Mouse (Mus musculus): ENCODE results near the gene Cbr3.

The Cbr3 gene

DNA sequence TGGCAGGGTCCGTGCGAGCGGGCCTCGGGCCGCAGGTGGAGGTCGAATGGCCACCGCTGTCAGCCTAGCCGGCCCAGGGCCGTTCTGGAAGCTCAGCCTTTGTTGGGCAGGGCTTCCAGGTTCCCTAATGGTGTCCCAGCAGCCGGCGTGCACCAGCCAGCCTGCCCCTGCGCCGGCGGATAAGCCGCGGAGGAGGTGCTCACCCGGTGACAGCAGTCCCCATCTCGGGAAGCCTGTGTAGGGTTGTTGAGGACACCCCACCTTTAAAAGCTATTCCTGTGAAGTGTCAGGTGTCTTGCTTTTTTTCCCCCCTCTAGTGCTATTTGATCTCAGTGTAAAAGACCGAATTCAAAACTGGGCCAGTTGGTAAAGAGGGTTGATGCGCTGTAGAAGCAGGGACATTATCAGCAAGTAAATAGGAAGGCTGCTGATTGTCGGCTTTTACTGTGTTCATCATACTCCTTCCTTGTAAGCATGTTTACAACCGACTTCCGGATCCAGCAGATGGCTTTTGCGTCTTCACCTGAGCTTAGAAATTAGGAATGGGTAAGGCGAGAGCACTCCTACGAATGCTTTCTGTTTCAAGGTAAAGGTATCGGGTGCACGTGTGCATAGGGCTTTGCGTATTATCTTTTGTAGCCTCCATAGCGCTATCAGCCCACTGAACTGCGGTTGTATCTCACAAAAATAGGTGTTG lies 29.3 kb downstream of the Cbr3 start:
- DNase-seq, result no peak

DNA sequence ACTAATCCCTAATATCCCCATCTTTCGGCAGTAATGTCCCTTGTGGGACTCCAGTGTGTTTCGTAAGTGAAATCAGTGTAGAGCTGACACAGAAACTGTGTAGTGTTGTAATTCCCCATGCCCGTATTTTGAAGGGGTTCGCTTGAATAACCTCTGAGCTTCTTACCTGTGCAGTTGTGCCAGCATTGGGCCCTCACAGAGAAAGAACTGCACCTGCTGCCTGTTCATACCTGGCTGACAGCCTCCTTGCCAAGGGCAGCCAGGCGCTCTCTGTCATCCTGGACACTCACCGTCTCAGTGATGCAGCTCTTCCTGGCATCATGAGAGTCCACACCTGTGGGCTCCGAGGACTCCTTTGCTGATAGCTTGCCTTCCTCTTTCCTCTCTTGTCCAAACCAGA lies 30.0 kb downstream of the Cbr3 start:
- DNase-seq, result peak; percentile 71

DNA sequence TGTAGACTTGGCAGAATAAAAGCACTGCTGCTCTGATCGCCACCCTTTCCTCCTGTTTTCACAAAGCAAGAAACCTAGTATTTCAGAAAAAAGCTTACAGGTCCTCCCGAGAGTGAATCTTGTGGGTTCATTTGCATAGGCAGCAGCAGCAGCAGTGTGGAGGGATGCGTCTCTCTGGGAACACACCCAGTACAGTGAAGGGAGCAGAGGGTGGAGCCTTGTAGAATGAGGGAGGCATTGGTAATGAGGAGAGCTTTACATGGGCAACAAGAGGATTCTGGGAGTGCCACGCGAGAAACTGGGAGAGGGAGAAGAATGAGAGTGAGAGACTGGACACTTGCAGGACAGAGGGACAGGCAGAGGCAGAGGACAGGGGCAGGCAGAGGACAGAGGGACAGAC lies 31.4 kb downstream of the Cbr3 start:
- DNase-seq, result peak; percentile 32

DNA sequence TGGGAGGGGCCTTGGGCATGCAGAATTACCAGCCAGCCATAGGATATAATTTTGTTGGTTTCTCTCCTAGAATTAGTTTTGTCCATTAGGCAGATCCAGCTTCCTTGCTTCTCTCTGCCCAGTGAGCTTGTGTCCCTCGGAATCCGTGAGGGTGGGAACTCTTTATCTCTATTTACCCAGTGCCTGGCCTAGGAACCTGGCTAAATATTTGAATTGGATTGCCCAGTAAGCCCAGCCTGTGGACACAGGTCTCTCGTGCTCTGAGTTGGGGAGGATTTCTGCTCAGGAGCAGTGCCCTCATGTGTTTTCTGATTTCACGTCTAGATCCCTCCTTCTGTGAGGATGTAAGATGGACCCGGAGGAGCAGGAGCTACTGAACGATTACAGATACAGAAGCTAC lies 32.8 kb downstream of the Cbr3 start:
- peak; percentile 32 for DNase-seq

DNA sequence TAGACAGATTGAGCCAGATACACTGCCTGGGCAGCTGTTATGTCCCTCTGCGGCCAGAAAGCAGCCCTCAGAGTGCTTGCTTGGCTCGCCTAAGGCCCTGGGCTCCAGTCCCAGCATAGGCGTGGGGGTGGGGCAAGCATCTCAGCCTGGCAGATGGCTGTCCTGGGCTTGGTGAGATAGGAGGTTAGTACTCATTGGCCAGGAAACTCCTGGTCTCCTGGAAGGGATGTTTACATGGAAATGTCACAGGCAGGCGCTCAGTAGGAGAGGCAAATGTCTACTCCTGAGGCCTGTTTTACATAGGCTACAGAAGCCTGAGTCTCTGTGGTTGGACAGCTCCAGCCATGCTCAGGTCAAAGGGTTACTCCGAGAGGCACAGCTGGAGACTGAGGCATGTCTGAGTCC lies 34.3 kb downstream of the Cbr3 start:
- peak; percentile 97 for DNase-seq

DNA sequence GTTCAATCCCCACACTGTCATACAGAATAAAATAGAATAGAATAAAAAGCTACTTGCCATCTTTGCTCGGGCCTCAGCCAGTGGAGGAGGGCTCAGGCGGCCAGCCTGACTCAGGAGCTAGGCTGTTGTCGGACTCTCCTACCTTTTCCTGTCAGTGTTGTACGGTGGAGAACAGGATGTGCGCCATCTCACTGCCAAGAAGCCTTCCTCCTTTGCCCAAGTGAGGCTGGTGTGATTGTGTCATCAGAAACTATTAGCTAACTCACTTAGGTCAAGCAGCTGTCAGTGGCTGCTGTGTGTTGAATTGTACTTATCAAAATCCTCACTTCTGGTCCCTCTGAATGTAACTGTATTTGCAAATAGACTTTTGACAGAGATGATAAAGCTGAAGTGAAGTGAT lies 38.8 kb downstream of the Cbr3 start:
- no peak for DNase-seq

DNA sequence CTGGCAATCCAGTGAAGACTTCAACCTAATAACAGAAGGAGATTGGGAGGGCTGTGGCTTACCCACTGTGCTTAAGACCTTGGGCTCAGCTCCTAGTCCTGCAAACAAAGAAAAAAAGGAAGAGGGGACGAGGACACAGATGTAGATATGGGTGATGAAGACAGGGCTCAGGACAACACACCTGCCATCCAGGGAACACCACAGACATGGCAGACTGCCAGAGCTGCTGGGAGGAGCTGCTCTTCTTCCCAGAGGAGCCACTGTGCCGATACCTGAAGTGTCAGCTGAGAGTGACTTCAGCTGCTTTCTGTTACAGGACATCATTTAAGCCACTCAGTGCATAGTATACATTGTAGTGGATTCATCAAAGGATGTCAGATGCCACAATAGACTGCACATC lies 39.5 kb downstream of the Cbr3 start:
- peak; percentile 53 for DNase-seq

DNA sequence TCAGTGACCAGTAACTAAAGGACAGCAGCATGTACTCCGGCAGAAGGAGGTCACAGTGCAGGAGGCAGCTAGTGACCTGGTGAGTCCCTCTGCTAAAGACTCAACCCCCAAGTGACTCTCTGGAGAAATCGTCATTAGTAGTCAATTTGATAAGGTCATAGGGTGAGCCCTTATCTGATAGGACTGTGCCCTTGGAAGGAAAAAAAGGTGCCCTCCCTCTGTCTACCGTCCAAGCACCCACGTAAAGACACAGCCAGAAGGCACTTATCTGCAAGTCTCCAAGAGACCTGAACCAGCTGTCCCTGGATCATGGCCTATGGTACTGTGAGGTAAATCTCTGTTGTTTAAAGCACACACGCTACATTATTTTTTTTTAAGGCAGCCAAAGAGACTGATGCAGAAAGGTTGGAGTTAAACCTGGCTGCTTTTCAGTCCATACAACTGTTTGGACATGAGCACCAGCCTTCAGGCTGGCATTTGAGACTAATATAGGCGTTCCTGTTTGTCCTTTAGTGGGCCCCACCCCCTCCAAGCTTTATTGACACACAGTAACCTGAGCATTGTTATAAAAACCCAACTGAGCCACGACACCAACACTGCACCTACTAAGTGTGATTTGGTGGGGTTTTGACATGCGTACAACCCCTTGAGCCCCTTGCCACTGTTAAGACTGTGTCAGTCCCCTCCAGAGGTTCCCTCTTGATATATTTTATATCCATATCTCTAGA lies 42.6 kb downstream of the Cbr3 start:
- DNase-seq, result no peak

DNA sequence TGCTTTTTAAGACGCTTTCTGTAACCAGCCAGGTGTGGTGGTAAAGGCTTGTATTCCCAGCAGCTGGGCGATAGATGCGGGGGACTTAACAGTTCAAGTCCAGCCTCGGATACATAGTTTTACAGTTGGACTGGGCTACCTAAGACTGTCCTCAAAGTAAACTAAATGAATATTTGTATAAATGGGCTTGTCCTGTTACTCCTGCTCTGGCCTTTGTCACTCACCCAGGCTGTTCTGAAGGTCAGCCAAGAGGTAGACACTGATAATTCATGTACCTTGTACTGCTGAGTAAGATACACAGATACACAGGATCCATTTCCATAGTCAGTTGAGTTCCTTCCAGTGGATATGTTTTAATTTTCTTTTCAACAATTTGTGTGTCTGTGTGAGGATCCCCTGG lies 43.2 kb downstream of the Cbr3 start:
- no peak for DNase-seq

DNA sequence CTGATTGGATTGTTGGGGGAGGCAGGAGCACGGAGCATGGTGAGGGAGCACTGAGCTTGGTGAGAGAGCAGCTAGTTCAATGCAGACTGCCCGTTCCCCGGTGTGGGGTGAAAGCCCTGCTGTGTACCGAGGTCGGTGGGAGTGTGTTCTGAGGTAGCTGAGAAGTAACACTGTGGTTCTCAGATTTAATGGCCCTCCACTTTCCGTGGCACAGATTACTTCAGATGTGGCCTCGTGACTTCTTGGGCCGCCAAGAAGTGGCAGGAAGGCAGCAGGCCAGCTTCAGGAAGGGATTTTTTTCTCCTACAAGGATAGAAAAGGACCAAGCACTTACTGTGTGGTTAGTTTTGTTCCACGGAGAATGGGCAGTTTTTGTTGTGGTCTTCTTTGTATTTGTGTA lies 45.7 kb downstream of the Cbr3 start:
- DNase-seq, result peak; percentile 30

DNA sequence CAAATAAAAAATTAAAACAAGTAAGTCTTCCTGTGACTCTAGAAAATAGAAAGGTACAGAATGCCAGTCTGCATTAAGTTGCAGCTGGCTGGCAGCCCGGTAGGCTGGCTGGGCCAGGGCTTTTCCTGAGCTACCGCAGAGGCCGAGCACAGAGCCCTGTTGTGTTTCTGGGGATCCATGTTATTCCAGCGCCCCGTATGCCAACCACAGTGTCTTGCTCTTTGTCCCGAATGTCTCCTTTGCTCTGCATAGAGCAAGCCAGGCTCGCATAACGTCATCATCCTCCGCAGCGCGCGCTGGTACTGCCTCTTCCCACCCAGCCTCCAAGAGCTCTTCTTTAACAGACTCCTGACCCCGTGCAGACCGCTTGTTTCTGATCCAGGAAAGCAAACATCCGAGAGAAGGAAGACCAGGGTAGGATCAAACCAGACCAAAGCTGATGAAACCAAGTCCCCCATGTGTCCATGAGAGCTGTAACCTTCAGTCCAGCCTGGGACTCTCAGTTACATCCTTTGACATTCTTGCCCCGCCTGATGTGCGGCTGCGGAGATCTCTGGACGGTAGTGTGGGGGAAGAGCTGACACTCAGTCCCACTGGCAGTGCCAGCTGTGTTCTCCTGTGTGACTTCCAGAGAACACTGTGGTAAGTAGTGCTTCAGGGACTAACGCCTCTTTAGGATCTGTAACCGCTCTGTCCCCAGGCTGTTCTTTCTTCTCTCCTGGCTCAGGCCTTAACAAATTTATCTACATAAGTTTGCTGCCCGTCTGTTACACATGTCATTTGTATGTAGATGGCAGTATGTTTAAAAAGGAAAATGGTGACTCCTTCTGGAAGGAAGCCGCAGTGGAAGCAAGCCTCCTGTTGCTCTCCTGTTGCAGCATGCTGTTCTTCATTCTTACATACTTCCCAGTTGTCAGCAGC lies 47.0 kb downstream of the Cbr3 start:
- DNase-seq, result peak; percentile 72

DNA sequence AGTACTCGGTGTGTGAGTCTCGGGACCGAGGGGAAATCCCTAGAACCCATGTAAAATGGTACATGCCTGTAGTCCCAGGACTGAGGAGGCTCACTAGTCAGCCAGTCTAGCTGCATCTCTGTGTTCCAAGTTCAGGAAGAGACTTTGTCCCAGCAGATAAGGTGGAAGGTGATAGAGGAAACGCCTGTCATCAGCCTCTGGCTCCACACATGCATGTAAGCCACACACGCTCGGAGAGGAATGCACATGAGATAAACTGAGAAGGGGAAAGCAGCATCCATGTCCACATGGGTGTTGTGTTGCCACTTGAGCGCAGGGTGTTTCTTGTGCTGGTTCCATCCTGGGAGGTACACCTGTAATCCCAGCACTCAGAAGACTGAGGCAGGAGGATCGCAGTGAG lies 48.3 kb downstream of the Cbr3 start:
- DNase-seq, result no peak

DNA sequence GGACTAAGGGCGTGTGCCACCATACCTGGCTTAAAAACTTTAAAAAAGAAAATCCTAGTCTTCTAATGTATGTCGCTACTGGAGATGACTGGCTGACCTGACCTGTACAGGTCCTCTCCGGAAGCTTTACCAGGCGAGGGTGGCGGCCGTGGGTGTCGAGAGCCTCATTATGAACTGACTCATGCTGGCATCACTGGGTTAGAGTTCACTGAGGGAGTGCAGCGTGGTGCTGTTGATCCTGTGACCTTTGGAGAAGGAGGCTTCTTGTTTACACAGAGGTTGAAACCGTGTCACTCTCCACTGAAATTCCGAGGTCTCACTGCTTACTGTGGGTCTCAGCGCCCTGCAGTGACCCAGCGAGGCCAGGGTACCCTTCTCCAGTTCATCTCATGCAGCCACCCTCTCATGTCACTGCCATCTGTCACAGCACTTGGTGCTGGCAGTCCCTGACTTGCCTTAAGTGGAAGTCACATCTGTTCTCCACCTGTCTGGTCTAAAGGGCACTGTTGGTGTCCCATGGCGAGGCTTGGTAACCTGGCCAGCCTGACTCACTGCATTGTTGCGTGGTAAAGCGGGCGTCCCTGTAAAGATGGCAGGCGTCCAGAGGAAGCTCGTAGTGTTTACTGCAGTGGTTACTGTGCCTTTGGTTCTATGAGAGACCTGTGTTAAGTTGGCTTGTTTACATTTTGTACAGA lies 50.0 kb downstream of the Cbr3 start:
- DNase-seq, result peak; percentile 63

DNA sequence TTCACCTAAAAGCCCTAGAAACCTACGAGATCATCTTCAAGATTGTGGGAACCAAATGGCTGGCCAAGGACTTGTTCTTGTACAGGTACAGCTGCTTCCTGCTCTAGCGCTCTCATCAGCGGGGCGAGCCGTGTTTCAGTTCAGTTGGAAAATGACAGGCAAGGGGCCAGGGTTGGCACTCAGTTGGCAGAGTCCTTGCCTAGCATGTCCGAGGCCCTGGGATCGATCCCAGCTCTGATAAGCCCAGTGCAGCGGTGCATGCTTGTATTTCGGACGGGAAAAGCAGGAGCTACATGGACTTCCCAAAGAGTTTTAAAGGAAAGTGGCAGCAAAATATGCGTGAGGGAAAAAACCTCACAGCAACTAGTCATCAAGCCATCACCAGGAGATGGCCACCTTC lies 56.2 kb downstream of the Cbr3 start:
- DNase-seq, result no peak
